Mouse (Mus musculus) gonadal fat pad, adult 2 months (tissue): Measurements from ENCODE around the gene Sox8. TPM values are rescaled to one million over a fixed set of nuclear protein-coding genes. Genes with fewer than 3 reads are reported as not detected.

Source experiments
- DNase-seq: peaks from one replicate; pipeline ENCODE4 v3.0.0-alpha.2; 2012; ENCODE audit warnings: low read depth
- polyA plus RNA-seq: library from polyadenylated mRNA; depleted of rRNA; stranded (reverse); fragments of >200 nt; gene quantifications from 2 replicates; pipeline ENCODE4 v1.2.3, GENCODE M21; 2012; rRNA removed

Gene Sox8
- 1.0 and 1.2 TPM in 2 replicates for polyA plus RNA-seq

DNA sequence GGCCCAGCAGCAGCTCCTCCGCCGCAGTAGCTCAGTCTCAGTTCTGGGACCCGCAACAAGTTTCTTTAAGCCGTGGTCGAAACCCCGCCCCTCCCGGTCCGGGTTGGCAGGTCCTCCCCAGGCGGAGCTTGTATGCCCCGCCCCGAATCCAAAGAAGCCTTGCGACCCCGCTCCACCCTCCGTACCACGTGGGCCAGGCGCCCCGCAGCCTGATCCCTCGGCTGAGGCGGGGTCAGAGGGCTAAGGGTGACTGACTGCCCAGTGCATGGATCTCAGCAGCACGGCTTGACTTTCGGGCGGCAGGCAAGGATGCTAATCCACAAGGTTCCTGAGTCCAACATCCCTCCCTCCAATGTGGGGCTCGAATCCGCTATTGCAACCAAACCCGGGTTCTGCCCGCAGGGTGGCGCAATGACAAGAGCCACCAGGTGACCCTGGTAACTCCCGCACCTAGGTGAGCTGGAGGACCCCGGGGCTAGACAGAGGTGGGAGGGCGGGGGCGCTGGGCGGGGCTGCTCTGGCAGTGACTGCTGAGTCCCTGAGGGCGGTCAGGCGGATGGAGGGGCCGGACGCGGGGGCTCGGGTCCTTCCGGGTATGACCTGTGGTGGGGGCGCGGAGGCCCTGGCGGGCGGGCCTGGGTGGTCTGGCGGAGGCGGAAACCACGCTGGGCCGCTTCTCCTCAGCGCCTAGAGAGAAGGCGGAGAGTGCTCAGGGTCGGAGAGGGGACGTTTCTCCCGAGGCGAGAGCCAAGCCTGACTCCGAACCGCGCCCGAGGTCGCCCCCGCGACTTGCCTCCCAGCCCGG is at the start of gene Sox8:
Sox8 (minus strand) TSS at position 39 of the 805 bp plus-strand sequence.
- DNase-seq: no peak

GRCm38 (mm10) chr17:25618508-25619056 is 48.1 kb upstream of the Sox8 start:
- DNase-seq: no peak

- no peak for DNase-seq
These were observed 44.4 kb upstream of the Sox8 start for GRCm38 (mm10) chr17:25614723-25615510.

- no peak for DNase-seq
These were observed 42.8 kb upstream of the Sox8 start for GRCm38 (mm10) chr17:25613323-25613722.

DNA sequence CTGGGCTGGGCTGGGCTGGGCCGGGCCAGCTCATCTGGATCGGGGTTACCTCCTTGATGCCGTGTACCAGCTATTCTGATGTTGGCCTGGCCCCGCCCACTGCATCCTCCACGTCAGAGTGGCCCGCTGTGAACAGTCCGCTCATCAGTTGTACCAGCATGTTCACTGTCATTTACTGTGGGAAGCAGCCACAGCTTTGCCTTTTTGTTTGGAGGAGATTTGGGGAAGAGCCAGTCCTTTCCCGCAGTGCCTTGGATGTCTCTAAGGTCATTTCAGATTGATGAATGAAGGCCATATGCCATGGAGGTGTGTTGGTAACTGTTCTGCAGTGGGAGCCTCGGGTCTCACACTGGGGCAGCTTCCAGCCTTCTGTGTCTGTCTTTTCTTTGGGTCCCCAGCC is 42.1 kb upstream of the Sox8 start:
- DNase-seq: no peak

GRCm38 (mm10) chr17:25610151-25610550 is 39.7 kb upstream of the Sox8 start:
- DNase-seq: no peak

GRCm38 (mm10) chr17:25609506-25609828 is 39.0 kb upstream of the Sox8 start:
- DNase-seq: no peak

DNA sequence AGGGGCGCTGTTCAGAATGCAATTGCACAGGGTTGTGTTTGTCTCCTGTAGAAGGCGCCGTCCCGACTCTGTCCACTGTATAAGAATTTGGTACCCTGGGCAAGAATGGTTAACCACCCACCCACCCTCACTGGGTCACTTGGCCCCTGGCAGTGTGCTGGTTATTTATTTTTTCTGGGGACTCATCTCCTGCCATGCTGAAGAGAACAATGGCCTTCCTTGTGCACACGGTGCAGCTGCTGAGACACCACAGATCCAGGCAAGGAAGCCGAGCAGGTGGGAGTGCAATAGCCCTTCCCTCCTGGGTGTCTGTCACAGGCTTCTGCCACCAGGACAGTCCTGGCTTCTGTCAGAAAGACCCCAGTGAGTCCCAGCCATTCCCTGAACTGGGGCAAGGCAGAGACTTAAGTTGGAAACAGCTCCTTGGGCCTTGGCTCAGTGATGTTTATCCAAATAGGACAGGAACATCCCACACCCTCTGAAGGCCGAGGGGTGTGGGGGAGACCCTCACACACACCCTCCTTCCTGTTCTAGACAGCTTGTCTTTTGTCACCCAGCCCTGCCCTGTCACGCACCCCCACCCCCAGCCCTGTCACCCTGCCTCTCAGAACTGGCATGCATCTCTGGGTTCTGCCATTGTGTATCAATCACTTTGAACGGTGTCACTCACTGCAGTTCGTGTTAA is 38.5 kb upstream of the Sox8 start:
- no peak for DNase-seq

GRCm38 (mm10) chr17:25608137-25608785 is 37.8 kb upstream of the Sox8 start:
- DNase-seq: no peak

- no peak for DNase-seq
These were observed 33.7 kb upstream of the Sox8 start for GRCm38 (mm10) chr17:25604234-25604633.

- no peak for DNase-seq
These were observed 31.9 kb upstream of the Sox8 start for GRCm38 (mm10) chr17:25602366-25602765.

GRCm38 (mm10) chr17:25597537-25597936 is 27.1 kb upstream of the Sox8 start:
- DNase-seq: no peak

GRCm38 (mm10) chr17:25595495-25595894 is 25.0 kb upstream of the Sox8 start:
- no peak for DNase-seq

GRCm38 (mm10) chr17:25593411-25594261 is 23.1 kb upstream of the Sox8 start:
- DNase-seq: no peak

GRCm38 (mm10) chr17:25592336-25592735 is 21.9 kb upstream of the Sox8 start:
- no peak for DNase-seq

DNA sequence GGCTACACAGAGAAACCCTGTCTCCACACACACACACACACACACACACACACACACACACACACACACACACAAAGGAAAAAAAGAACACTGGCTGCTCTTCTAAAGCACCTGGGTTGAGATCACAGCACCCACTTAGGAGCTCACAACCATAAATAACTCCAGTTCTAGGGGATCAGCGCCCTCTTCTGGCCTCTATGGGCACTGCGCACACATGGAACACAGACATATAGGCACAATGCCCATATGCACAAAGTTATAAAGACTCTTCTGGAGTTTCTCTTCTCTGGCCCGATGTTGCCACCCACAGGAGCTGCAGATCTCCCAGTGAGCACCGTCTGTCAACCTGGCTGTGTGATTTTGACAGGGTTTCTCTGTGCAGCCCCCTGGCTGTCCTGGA is 20.5 kb upstream of the Sox8 start:
- no peak for DNase-seq

DNA sequence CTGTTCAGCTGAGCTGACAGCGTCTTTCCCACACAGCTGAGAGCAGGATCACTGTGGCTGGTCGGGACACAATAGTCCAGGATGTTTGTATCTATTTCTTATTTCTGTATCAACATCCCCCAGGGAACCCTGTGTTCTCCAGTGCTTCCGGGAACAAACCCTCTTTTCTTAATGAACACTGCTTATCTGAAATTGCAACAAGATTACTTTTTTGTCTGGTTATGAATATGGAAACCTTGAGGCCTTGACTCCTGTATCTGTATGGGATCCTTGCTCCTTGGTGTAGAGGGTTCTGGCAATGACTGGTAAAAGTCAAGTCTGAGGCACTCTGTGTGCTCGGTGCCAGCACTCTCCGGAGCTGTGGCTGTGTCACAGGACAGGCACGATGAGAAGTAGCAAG is 19.6 kb upstream of the Sox8 start:
- no peak for DNase-seq

DNA sequence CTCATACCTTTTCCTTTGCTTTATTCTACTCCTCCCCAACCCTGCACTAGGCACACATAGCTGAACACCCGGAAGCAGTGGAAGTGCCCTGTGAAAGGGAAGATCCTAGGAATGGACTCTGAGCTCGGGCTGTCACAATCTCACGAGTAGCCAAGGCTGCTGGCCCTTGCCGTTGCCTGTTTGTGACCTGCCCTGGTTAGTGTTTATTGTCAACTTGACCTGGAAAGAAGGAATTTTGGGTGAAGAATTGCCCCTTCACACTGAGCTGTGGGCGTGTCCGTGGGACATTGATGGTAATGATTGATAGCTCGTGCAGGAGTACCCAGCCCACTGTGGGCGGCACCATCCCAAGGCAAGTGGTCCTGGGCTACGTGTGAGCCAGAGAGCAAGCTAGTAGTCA is 14.2 kb upstream of the Sox8 start:
- no peak for DNase-seq

DNA sequence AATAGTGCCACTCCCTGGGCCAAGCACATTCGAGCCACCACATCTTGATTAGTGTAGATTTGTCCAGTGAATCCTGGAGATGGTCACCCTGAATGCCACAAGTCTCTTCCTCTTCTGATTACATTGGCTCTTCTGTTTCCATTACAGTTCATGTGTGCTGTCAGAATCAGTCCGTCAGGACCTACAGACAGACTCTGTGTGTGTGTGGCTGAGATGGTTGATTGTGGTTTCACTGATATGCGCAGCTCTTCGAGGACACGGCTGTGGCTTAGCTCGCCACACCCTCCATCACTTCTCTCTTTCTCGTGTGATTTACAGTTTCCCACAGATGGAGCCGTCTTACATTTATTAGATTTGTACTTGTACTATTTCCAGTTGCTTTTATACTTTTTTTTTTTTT is 13.4 kb upstream of the Sox8 start:
- DNase-seq: no peak

- no peak for DNase-seq
These were observed 12.6 kb upstream of the Sox8 start for GRCm38 (mm10) chr17:25583099-25583498.

DNA sequence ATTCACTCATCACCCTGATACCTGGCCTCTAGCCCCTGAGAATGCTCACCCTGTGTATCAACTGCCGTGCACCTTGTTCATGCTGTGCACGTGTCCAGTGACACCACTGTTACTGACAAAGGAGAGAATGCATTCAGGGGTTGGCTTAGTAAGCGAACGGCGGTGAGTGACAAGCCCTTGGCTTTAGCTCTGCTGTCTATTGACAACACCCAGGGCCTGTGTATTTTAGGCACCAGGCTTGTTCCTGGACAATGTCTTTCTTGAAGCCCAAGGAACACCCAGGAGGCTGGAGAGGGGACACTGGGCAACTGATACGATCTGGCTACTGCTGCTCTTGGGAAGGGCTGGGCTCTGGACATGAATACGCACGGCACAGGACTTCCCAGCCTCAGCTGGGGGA is 11.6 kb upstream of the Sox8 start:
- no peak for DNase-seq
